Mouse (Mus musculus): ENCODE measurements around the gene Ttc23l.

GRCm38 (mm10) chr15:10599413-10599812 is 40.9 kb upstream of the Ttc23l start:
- no peak for TF ChIP-seq CTCF (IDR thresholded peaks at IDR 0.05; ENCODE audit: borderline replicate concordance, extremely low read depth, insufficient read depth, insufficient read length)
- TF ChIP-seq POLR2A (IDR thresholded peaks at IDR 0.05; ENCODE audit: borderline replicate concordance, extremely low read depth, insufficient read depth, insufficient read length, poor library complexity, severe bottlenecking) = no peak
